Mouse (Mus musculus): ENCODE results near the gene Cryz. TPM values are rescaled to one million over a fixed set of nuclear protein-coding genes. Genes with fewer than 3 reads are reported as not detected.

The Cryz gene
- 11.7 TPM for polyA plus RNA-seq (2014; fragmentation: Illumina TruSeq; extraction: RNeasy Lipid Tissue Mini Kit (QIAGEN cat#74804); ENCODE audit: low read depth, low replicate concordance)

GRCm38 (mm10) chr3:154596488-154596933 lies at the start of gene Cryz:
TSS of gene Cryz (plus strand) at chr3:154596711.

GRCm38 (mm10) chr3:154596934-154597554 lies 533 bp downstream of the Cryz start, which contains the start of gene Tyw3:
TSS of gene Tyw3 (minus strand) at chr3:154597104.

GRCm38 (mm10) chr3:154663545-154663944 lies 67.0 kb downstream of the Cryz start, which contains the start of gene Erich3:
TSS of gene Erich3 (plus strand) at chr3:154663859.

Other genes with a start within 250 kb of the Cryz start
- gene Tyw3, start 393 bp downstream of the Cryz start, polyA plus RNA-seq (2014; fragmentation: Illumina TruSeq; extraction: RNeasy Lipid Tissue Mini Kit (QIAGEN cat#74804); ENCODE audit: low read depth, low replicate concordance) = 5.0 TPM
- 0.93 TPM for gene Erich3, start 67.1 kb downstream of the Cryz start, polyA plus RNA-seq (2014; fragmentation: Illumina TruSeq; extraction: RNeasy Lipid Tissue Mini Kit (QIAGEN cat#74804); ENCODE audit: low read depth, low replicate concordance)